In genomic region chr9:22087034-22087618, GRCm38 (mm10) we compare ENCODE assay signal across 13 mouse cellular contexts.
"Had no signal": no experiment of that assay in that cellular context is flagged by ENCODE, and none has a peak within 500 bp of the region (broad histone marks: within the 10 kb centered on the region; RNA-seq: fewer than 3 reads in every experiment).

No protein-coding gene starts in this region.

- H3K27ac ChIP-seq: limb, embryonic 10.5 days; lung, embryonic 15.5 days; macrophage; midbrain, embryonic 12.5 days; neural tube, embryonic 13.5 days had no signal

- H3K4me3 ChIP-seq: limb, embryonic 10.5 days; lung, embryonic 15.5 days; megakaryocyte, embryonic 14.5 days; midbrain, embryonic 12.5 days; neural tube, embryonic 13.5 days had no signal

- DNase-seq: kidney, adult 18-20 months; kidney, postnatal 14 days; lung, postnatal 14 days; retina, postnatal 1 day; right cerebral cortex, postnatal 4 days; spleen, adult 18-20 months; thymus, postnatal 4 days had no signal
